In the genomic region with DNA sequence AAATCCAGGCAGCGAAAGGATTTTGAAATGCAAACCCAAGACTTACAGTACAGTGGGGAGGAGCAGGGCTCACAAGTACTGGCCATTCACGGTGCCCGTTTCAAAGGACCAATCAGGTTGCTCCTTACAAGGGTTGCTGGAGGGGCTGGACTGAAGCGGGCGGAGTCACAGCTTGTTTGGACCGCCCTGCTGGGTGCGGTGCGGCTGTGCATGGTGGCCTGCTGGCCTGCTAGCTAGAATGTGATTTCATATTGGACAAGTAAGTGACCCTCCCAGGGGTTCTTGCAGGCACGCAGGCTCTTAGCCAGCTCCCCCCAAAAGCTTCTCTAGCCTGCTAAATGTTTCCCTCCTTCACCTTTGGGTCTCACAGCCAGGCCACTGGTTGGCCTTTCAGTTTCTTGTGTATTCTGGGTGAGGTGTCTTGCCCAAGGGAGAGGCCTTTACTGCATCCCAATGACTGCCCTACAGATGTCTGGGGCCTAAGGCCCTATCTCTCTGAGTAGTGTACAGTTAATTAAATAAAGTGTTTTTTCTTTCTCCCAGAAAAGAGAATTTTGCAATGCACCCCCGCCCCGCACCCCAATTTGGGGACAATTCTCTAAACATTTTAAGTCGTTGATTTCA, we compare ENCODE assay signal across 8 mouse cellular contexts. TPM values are rescaled to one million over a fixed set of nuclear protein-coding genes. Genes with fewer than 3 reads are reported as not detected.
DNase-seq lines count a peak whose midpoint lies in the region; ATAC-seq lines count a peak whose summit lies in the region.

Fggy (plus strand) TSS at position 175 of the 624 bp plus-strand sequence.

- ATAC-seq in megakaryocyte, adult 5-6 weeks (ENCODE audit: poor library complexity, severe bottlenecking) = peak; percentile 99

- intact Hi-C loops in gastrocnemius, postnatal 14 days (cut with DNase I; ENCODE audit: low total_unique reads) = no loop called here

- DNase-seq in adrenal gland, adult 2 months = peak; percentile 99
- DNase-seq in embryo, embryonic 11 days = peak; percentile 96
- DNase-seq in gastrocnemius, postnatal 14 days = peak; percentile 95
- peak; percentile 95 for DNase-seq in induced T-regulatory cell, adult 2 months (ENCODE audit: low read depth)
- DNase-seq in left cerebral cortex, adult 8-10 months (ENCODE audit: low spot score in 2 of 2) = peak; percentile 96 to 99
- DNase-seq in right cerebral cortex, adult 18-20 months = peak; percentile 97
- DNase-seq in urinary bladder, adult 2 months (ENCODE audit: low spot score) = peak; percentile 92

RNA-seq across cellular contexts. Expression of gene Fggy, which starts in this region (rescaled TPM):
- total RNA-seq in adrenal gland, adult 2 months (2021) = 10 to 100 TPM; 41.2 to 57.6 TPM
- 29.0 and 30.9 TPM in 2 replicates for polyA plus RNA-seq in adrenal gland, adult 2 months (2012; rRNA removed)
- total RNA-seq in gastrocnemius, postnatal 14 days (2021) = 1 to 10 TPM; 6.7 to 7.3 TPM
- total RNA-seq in left cerebral cortex, adult 8-10 months (2022) = 10 to 100 TPM; 17.5 to 25.4 (median 19.4) TPM
- 3.1 and 3.2 TPM in 2 replicates for total RNA-seq in megakaryocyte, adult 5-6 weeks (2015)
- total RNA-seq in megakaryocyte, adult 5-6 weeks (2017) = 1.3 and 11.3 TPM in 2 replicates
- polyA plus RNA-seq in urinary bladder, adult 2 months (2012; rRNA removed) = 7.8 and 9.1 TPM in 2 replicates

Comparison
In these comparisons a context has a peak if more than half of its experiments do, and no peak if none do; other contexts are left out.
1. Peak in every context shown above with its lines: DNase-seq and ATAC-seq.